Mouse (Mus musculus) heart, postnatal 0 days (tissue): ENCODE results near the gene Nemp2. TPM values are rescaled to one million over a fixed set of nuclear protein-coding genes. Genes with fewer than 3 reads are reported as not detected.
A peak's percentile ranks its signal among the peaks of the same experiment; 100 is the strongest.

Experiments used
- ATAC-seq: fragments of 200-750 bp; cut with Nextera tagmentation; 2 replicates; pipeline ENCODE4 v1.8.0; 2017; ENCODE audit warnings: low read depth, moderate number of reproducible peaks, moderate library complexity; ENCODE audit not compliant: insufficient read depth
- DNase-seq: peaks from one replicate; pipeline ENCODE4 v3.0.0-alpha.2; 2016; ENCODE audit warnings: low spot score
- H3K27ac ChIP-seq: fragments of 300-500 bp; sonication (generic); 2 replicates; pipeline ENCODE4 v1.5.1; 2014; ENCODE audit warnings: low read depth, mild to moderate bottlenecking
- H3K27me3 ChIP-seq: fragments of 300-500 bp; sonication (generic); 2 replicates; pipeline ENCODE4 v1.6.1; 2014; ENCODE audit warnings: low read length, mixed read lengths; ENCODE audit not compliant: control insufficient read depth, insufficient read depth
- H3K36me3 ChIP-seq: fragments of 300-500 bp; sonication (generic); replicated peaks from 2 replicates; pipeline ENCODE4 v1.6.1; 2014; ENCODE audit warnings: low read length, mixed read lengths; ENCODE audit not compliant: control insufficient read depth, insufficient read depth
- H3K4me1 ChIP-seq: fragments of 300-500 bp; sonication (generic); 2 replicates; pipeline ENCODE4 v1.6.1; 2014; ENCODE audit warnings: antibody characterized with exemption; ENCODE audit not compliant: control insufficient read depth, insufficient read depth
- H3K4me2 ChIP-seq: fragments of 300-500 bp; sonication (generic); 2 replicates; pipeline ENCODE4 v1.6.1; 2014; ENCODE audit warnings: low read depth, mild to moderate bottlenecking, low read length, moderate library complexity
- H3K4me3 ChIP-seq: fragments of 300-500 bp; sonication (generic); 2 replicates; pipeline ENCODE4 v1.5.1; 2014; ENCODE audit warnings: low read depth, low read length
- H3K9ac ChIP-seq: fragments of 300-500 bp; sonication (generic); replicated peaks from 2 replicates; pipeline ENCODE4 v1.6.1; 2014; ENCODE audit warnings: low read depth, low read length, mixed read lengths
- H3K9me3 ChIP-seq: fragments of 300-500 bp; sonication (generic); replicated peaks from 2 replicates; pipeline ENCODE4 v1.6.1; 2016; ENCODE audit warnings: low read length; ENCODE audit not compliant: control insufficient read depth
- CTCF ChIP-seq: IDR thresholded peaks from 2 replicates; pipeline ENCODE4 v1.5.1; 2016; ENCODE audit warnings: antibody characterized with exemption, control low read depth, low read depth
- EP300 ChIP-seq: IDR thresholded peaks from 2 replicates; pipeline ENCODE4 v1.6.1; 2016; ENCODE audit warnings: antibody characterized with exemption, low read depth
- WGBS: fragments of 180-500 bp; shearing (Covaris S2); extraction: QIAGEN DNeasy Blood & Tissue Kit; methylation state at CpG from one replicate; pipeline ENCODE4 v1.1.7; 2014; 5-methylcytosine and 5-hydroxymethylcytosine counted together
- polyA plus RNA-seq: library from polyadenylated mRNA; unstranded; fragments of >200 nt; fragmentation: Nextera tagmentation; extraction: Ambion mirVana; gene quantifications from 2 replicates; pipeline ENCODE4 v1.2.1, GENCODE M21; 2015
- total RNA-seq: library from RNA; depleted of rRNA; stranded (reverse); fragments of >200 nt; gene quantifications from 2 replicates; pipeline ENCODE4 v1.2.3, GENCODE M21; 2014; ENCODE audit warnings: low replicate concordance

Nemp2 gene
- total and polyA plus RNA-seq, 2 experiments from 2014 or later, result 2.1 to 3.6 TPM

GRCm38 (mm10) chr1:52640266-52640665 lies 9.8 kb downstream of the Nemp2 start:
- Histone ChIP-seq H3K36me3 (peaks cover 15% of the 10 kb centered on the region), H3K4me1 (no peaks in the 10 kb centered on the region), H3K27ac (no peak overlapping the region), H3K9me3 (no peaks in the 10 kb centered on the region), H3K9ac (no peak overlapping the region), H3K4me2 (no peak overlapping the region), H3K27me3 (no peaks in the 10 kb centered on the region), H3K4me3 (no peak overlapping the region)
- ATAC-seq, result no peak
- TF ChIP-seq EP300 (no peak), CTCF (no peak)
- WGBS, result 60% methylated on average over 6 of the region's 6 CpGs
- DNase-seq, result no peak

GRCm38 (mm10) chr1:52640736-52641135 lies 10.2 kb downstream of the Nemp2 start:
- H3K9me3 ChIP-seq, result no peaks in the 10 kb centered on the region
- H3K4me1 ChIP-seq, result no peaks in the 10 kb centered on the region
- TF ChIP-seq CTCF (no peak), EP300 (no peak)
- 81% methylated on average over 4 of the region's 4 CpGs for WGBS
- H3K36me3 ChIP-seq, result peaks cover 18% of the 10 kb centered on the region
- no peak for ATAC-seq
- DNase-seq, result no peak
- no peaks in the 10 kb centered on the region for H3K27me3 ChIP-seq
- H3K4me3 ChIP-seq, result no peak overlapping the region
- H3K4me2 ChIP-seq, result no peak overlapping the region
- no peak overlapping the region for H3K27ac ChIP-seq
- no peak overlapping the region for H3K9ac ChIP-seq

GRCm38 (mm10) chr1:52648153-52649027 lies 17.9 kb downstream of the Nemp2 start:
- Histone ChIP-seq H3K4me1 (peaks cover 3% of the 10 kb centered on the region; the same call in 1 of the 2 replicates), H3K9ac (no peak overlapping the region), H3K27ac (no peak overlapping the region), H3K4me2 (no peak overlapping the region), H3K9me3 (no peaks in the 10 kb centered on the region), H3K4me3 (no peak overlapping the region), H3K27me3 (no peaks in the 10 kb centered on the region), H3K36me3 (peaks cover 29% of the 10 kb centered on the region)
- peak; percentile 75 for DNase-seq
- peak; percentile 78 for ATAC-seq
- 68% methylated on average over 11 of the region's 11 CpGs for WGBS
- TF ChIP-seq EP300 (no peak), CTCF (peak; percentile 84)

- 58% methylated on average over 5 of the region's 5 CpGs for WGBS
- no peak for TF ChIP-seq CTCF
- TF ChIP-seq EP300, result no peak
These were observed 19.6 kb downstream of the Nemp2 start for GRCm38 (mm10) chr1:52650066-52650465.

GRCm38 (mm10) chr1:52652601-52653253 lies 22.2 kb downstream of the Nemp2 start:
- H3K9me3 ChIP-seq, result no peaks in the 10 kb centered on the region
- ATAC-seq, result no peak
- no peaks in the 10 kb centered on the region for H3K27me3 ChIP-seq
- H3K9ac ChIP-seq, result no peak overlapping the region
- H3K4me2 ChIP-seq, result no peak overlapping the region
- peaks cover 3% of the 10 kb centered on the region; the same call in 1 of the 2 replicates for H3K4me1 ChIP-seq
- no peak overlapping the region for H3K27ac ChIP-seq
- peaks cover 16% of the 10 kb centered on the region for H3K36me3 ChIP-seq
- DNase-seq, result no peak
- 29% methylated on average over 3 of the region's 3 CpGs for WGBS
- H3K4me3 ChIP-seq, result no peak overlapping the region
- TF ChIP-seq EP300, result no peak
- no peak for TF ChIP-seq CTCF

More at GRCm38 (mm10) chr1:52650066-52650465, 19.6 kb downstream of the Nemp2 start:
- no peak overlapping the region for H3K9ac ChIP-seq
- H3K36me3 ChIP-seq, result peaks cover 29% of the 10 kb centered on the region
- no peaks in the 10 kb centered on the region for H3K27me3 ChIP-seq
- DNase-seq (no peak), ATAC-seq (no peak)
- no peak overlapping the region for H3K27ac ChIP-seq
- H3K4me2 ChIP-seq, result no peak overlapping the region
- H3K9me3 ChIP-seq, result no peaks in the 10 kb centered on the region
- H3K4me3 ChIP-seq, result no peak overlapping the region
- peaks cover 3% of the 10 kb centered on the region; the same call in 1 of the 2 replicates for H3K4me1 ChIP-seq
